Mouse (Mus musculus): ENCODE results near the gene Vamp4. TPM values are rescaled to one million over a fixed set of nuclear protein-coding genes. Genes with fewer than 3 reads are reported as not detected.
A peak's percentile ranks its signal among the peaks of the same experiment; 100 is the strongest.

Vamp4 gene
- 31.5 and 35.0 TPM in 2 replicates for polyA plus RNA-seq (2015; fragmentation: Nextera tagmentation; extraction: Ambion mirVana)

DNA sequence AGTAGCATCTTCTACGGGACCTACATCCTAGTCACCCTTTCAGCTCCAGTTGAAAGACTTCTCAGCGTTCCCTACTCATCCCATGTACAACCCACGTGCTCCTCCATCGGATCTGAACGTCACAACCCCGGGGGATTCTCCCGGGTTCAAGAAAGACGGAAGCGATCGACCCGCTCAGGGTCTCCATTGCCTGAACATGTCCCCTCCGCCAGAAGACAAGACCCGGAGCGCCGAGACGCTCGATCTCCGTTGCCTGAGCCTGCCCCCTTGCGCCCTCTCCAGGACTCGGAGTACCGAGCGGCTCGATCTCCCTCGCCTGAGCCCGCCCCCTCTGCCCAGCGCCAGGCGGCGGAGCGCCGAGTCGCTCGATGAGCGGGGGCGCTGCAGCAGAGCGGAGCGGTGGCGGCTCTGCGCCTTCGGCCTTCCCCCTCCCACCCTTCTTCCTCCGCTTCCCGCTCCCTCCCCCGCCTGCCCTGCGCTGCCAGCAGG is at the start of gene Vamp4:
TSS of gene Vamp4 (plus strand) at position 256 of the 489 bp plus-strand sequence.
- no peaks in the 10 kb centered on the region; the same call in 1 of the 2 replicates for H3K27me3 ChIP-seq (replicated peaks)
- H3K9me3 ChIP-seq: 0 out of 2 replicates have a peak, but pooled peaks cover 5% of the 10 kb centered on the region
- peak; percentile 97 for ATAC-seq (ENCODE audit: extremely low read depth, insufficient number of reproducible peaks, low FRiP score, low TSS enrichment)
- H3K4me1 ChIP-seq: peaks cover 22% of the 10 kb centered on the region
- H3K36me3 ChIP-seq: peaks cover 13% of the 10 kb centered on the region
- peak within 1 kb of the TSS; percentile 92 for H3K27ac ChIP-seq (replicated peaks)
- WGBS: under 1% methylated on average over 37 of the region's 43 CpGs
- peak within 1 kb of the TSS; percentile 92 for H3K9ac ChIP-seq
- H3K4me3 ChIP-seq: peak within 1 kb of the TSS; percentile 90
- peak within 1 kb of the TSS; percentile 75 for H3K4me2 ChIP-seq

DNA sequence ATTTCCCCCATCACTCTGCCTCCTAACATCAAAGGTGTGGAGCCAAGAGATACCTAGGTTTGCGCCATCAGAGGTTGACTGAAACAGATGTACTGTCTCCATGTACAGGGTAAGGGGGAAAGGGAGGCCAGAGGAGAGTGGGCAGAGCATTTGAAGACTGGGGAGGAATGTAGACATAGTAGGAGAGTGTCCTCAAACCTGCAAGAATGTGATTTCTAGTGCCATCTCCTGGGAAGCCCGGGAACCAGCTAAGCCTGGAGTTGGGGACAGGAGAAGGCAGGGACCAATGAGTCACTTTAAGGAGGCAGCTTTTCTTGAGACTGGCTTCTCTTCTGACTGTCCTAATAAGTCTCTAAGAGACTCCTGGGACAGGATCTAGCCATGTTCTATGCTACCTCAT is 40.7 kb upstream of the Vamp4 start:
- no peak for ATAC-seq (ENCODE audit: extremely low read depth, insufficient number of reproducible peaks, low FRiP score, low TSS enrichment)
- WGBS: 56% methylated on average over 2 of the region's 2 CpGs
- H3K4me3 ChIP-seq: no peak overlapping the region
- no peak overlapping the region for H3K27ac ChIP-seq (replicated peaks)
- H3K9me3 ChIP-seq: no peaks in the 10 kb centered on the region
- no peak overlapping the region for H3K4me2 ChIP-seq
- H3K27me3 ChIP-seq (replicated peaks): no peaks in the 10 kb centered on the region
- H3K36me3 ChIP-seq: peaks cover 26% of the 10 kb centered on the region
- no peak overlapping the region for H3K9ac ChIP-seq
- H3K4me1 ChIP-seq: no peaks in the 10 kb centered on the region

DNA sequence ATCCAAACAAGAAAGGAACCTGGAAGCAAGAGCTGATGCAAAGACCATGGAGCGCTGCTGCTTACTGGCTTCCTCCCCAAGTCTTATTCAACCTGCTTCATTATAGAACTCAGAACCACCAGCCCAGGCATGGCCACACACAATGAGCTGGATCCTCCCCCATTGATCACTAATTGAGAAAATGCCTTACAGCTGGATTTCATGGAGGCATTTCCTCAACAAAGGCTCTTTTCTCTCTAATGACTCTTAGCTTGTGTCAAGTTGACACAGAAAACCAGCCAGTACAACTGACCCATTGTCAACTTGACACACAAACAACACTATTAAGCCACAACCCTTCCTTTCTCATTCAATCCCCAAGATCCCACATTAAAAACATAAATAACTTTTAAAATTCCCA is 39.6 kb upstream of the Vamp4 start:
- Histone ChIP-seq H3K4me2 (no peak overlapping the region), H3K27me3 (replicated peaks) (no peaks in the 10 kb centered on the region), H3K27ac (replicated peaks) (no peak overlapping the region), H3K4me1 (no peaks in the 10 kb centered on the region), H3K9me3 (no peaks in the 10 kb centered on the region), H3K4me3 (no peak overlapping the region), H3K9ac (no peak overlapping the region), H3K36me3 (peaks cover 36% of the 10 kb centered on the region)
- ATAC-seq (ENCODE audit: extremely low read depth, insufficient number of reproducible peaks, low FRiP score, low TSS enrichment): no peak
- WGBS: 92% methylated on average over 1 of the region's 1 CpGs

GRCm38 (mm10) chr1:162531584-162531983 is 38.7 kb upstream of the Vamp4 start:
- no peaks in the 10 kb centered on the region for H3K9me3 ChIP-seq
- no peaks in the 10 kb centered on the region for H3K4me1 ChIP-seq
- no peak overlapping the region for H3K4me2 ChIP-seq
- no peak for ATAC-seq (ENCODE audit: extremely low read depth, insufficient number of reproducible peaks, low FRiP score, low TSS enrichment)
- no peaks in the 10 kb centered on the region for H3K27me3 ChIP-seq (replicated peaks)
- 60% methylated on average over 4 of the region's 4 CpGs for WGBS
- no peak overlapping the region for H3K9ac ChIP-seq
- no peak overlapping the region for H3K4me3 ChIP-seq
- H3K36me3 ChIP-seq: peaks cover 45% of the 10 kb centered on the region
- no peak overlapping the region for H3K27ac ChIP-seq (replicated peaks)

DNA sequence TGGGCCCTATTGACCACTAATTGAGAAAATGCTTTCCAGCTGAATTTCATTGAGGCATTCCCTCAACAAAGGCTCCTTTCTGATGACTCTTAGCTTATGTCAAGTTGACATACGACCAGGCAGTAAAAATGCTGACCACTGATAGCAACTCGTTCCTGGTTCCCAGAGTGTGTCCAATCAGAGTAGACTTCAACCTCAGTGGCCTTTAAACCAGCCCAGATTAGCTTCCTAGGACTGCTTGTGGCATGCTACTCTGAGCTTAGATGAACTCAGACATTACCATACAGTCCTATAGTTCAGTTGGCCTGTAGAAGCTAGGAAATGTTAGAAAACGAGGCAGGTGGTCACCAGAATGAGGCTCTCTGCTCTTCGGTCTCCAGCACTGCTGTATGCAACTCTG is 38.0 kb upstream of the Vamp4 start:
- H3K4me2 ChIP-seq: no peak overlapping the region
- WGBS: 68% methylated on average over 4 of the region's 4 CpGs
- no peaks in the 10 kb centered on the region for H3K27me3 ChIP-seq (replicated peaks)
- H3K27ac ChIP-seq (replicated peaks): no peak overlapping the region
- no peaks in the 10 kb centered on the region for H3K4me1 ChIP-seq
- H3K4me3 ChIP-seq: no peak overlapping the region
- no peak overlapping the region for H3K9ac ChIP-seq
- no peaks in the 10 kb centered on the region for H3K9me3 ChIP-seq
- ATAC-seq (ENCODE audit: extremely low read depth, insufficient number of reproducible peaks, low FRiP score, low TSS enrichment): no peak
- peaks cover 53% of the 10 kb centered on the region for H3K36me3 ChIP-seq

GRCm38 (mm10) chr1:162533766-162534560 is 36.4 kb upstream of the Vamp4 start:
- peaks cover 64% of the 10 kb centered on the region for H3K36me3 ChIP-seq
- ATAC-seq (ENCODE audit: extremely low read depth, insufficient number of reproducible peaks, low FRiP score, low TSS enrichment): no peak

DNA sequence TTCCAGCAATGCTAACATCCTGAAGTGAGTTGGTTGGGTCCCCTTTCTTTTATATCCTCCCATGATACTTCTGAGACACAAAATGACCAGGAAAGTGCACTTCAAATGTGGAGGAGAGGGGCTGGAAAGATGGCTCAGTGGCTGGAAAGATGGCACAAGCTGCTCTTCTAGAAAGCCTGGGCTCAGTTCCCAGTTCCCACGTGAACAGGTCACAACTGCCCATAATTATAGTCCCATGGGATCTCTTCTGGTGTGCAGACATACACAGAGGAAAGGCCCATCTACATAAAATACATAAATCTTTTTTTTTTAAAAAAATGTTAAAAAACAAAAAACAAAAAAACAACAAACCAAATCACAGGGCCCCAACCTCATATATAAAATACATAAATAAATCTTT is 27.1 kb upstream of the Vamp4 start:
- H3K9ac ChIP-seq: no peak overlapping the region
- H3K4me2 ChIP-seq: no peak overlapping the region
- no peak overlapping the region for H3K4me3 ChIP-seq
- H3K36me3 ChIP-seq: peaks cover 80% of the 10 kb centered on the region
- no peak overlapping the region for H3K27ac ChIP-seq (replicated peaks)
- no peaks in the 10 kb centered on the region for H3K9me3 ChIP-seq
- H3K27me3 ChIP-seq (replicated peaks): no peaks in the 10 kb centered on the region
- WGBS: 76% methylated on average over 1 of the region's 1 CpGs
- peaks cover 14% of the 10 kb centered on the region for H3K4me1 ChIP-seq
- no peak for ATAC-seq (ENCODE audit: extremely low read depth, insufficient number of reproducible peaks, low FRiP score, low TSS enrichment)

More at GRCm38 (mm10) chr1:162533766-162534560, 36.4 kb upstream of the Vamp4 start:
- H3K4me2 ChIP-seq: no peak overlapping the region
- H3K27me3 ChIP-seq (replicated peaks): no peaks in the 10 kb centered on the region
- no peak overlapping the region for H3K9ac ChIP-seq
- H3K27ac ChIP-seq (replicated peaks): no peak overlapping the region
- no peaks in the 10 kb centered on the region for H3K4me1 ChIP-seq
- 88% methylated on average over 14 of the region's 14 CpGs for WGBS
- H3K4me3 ChIP-seq: no peak overlapping the region
- H3K9me3 ChIP-seq: no peaks in the 10 kb centered on the region

GRCm38 (mm10) chr1:162547607-162548006 is 22.7 kb upstream of the Vamp4 start:
- 7% methylated on average over 10 of the region's 10 CpGs for WGBS
- no peaks in the 10 kb centered on the region for H3K27me3 ChIP-seq (replicated peaks)
- peak overlapping the region; percentile 87 for H3K4me3 ChIP-seq
- H3K4me2 ChIP-seq: peak overlapping the region; percentile 85
- peaks cover 38% of the 10 kb centered on the region for H3K36me3 ChIP-seq
- peak overlapping the region; percentile 89 for H3K9ac ChIP-seq
- ATAC-seq (ENCODE audit: extremely low read depth, insufficient number of reproducible peaks, low FRiP score, low TSS enrichment): no peak
- peak overlapping the region; percentile 77 for H3K27ac ChIP-seq (replicated peaks)
- H3K9me3 ChIP-seq: no peaks in the 10 kb centered on the region
- H3K4me1 ChIP-seq: peaks cover 22% of the 10 kb centered on the region

GRCm38 (mm10) chr1:162548016-162548916 is 22.0 kb upstream of the Vamp4 start, which contains the start of gene Mettl13:
Gene Mettl13, minus strand, starts transcription at chr1:162548551.
- H3K4me2 ChIP-seq: peak within 1 kb of the TSS; percentile 85
- ATAC-seq (ENCODE audit: extremely low read depth, insufficient number of reproducible peaks, low FRiP score, low TSS enrichment): peak; percentile 99
- under 1% methylated on average over 52 of the region's 52 CpGs for WGBS
- H3K9ac ChIP-seq: peak within 1 kb of the TSS; percentile 89
- H3K4me3 ChIP-seq: peak within 1 kb of the TSS; percentile 87
- H3K27me3 ChIP-seq (replicated peaks): no peaks in the 10 kb centered on the region
- H3K4me1 ChIP-seq: peaks cover 25% of the 10 kb centered on the region
- no peaks in the 10 kb centered on the region for H3K9me3 ChIP-seq
- peak within 1 kb of the TSS; percentile 77 for H3K27ac ChIP-seq (replicated peaks)
- H3K36me3 ChIP-seq: peaks cover 31% of the 10 kb centered on the region

- Histone ChIP-seq H3K9me3 (no peaks in the 10 kb centered on the region), H3K27ac (replicated peaks) (peak overlapping the region; percentile 77), H3K4me3 (peak overlapping the region; percentile 87), H3K4me1 (peaks cover 25% of the 10 kb centered on the region), H3K9ac (peak overlapping the region; percentile 85), H3K27me3 (replicated peaks) (no peaks in the 10 kb centered on the region), H3K36me3 (peaks cover 24% of the 10 kb centered on the region), H3K4me2 (peak overlapping the region; percentile 85)
- 64% methylated on average over 10 of the region's 10 CpGs for WGBS
- no peak for ATAC-seq (ENCODE audit: extremely low read depth, insufficient number of reproducible peaks, low FRiP score, low TSS enrichment)
Observed at GRCm38 (mm10) chr1:162548917-162549613, 21.2 kb upstream of the Vamp4 start.

Measured in heart, embryonic 13.5 days (tissue).